Mouse (Mus musculus) CH12.LX (cell line): Measurements from ENCODE around the gene Spn. TPM values are rescaled to one million over a fixed set of nuclear protein-coding genes. Genes with fewer than 3 reads are reported as not detected.

Experiments
- DNase-seq: peaks from one replicate; pipeline ENCODE4 v3.0.0-alpha.2; 2013; ENCODE audit errors: extremely low read depth
- H3K27ac ChIP-seq: 2 replicates; pipeline ENCODE4 v1.5.1; 2012; ENCODE audit warnings: low read depth, mild to moderate bottlenecking, control low read depth, moderate library complexity; ENCODE audit not compliant: insufficient read depth
- H3K27me3 ChIP-seq: replicated peaks from 2 replicates; pipeline ENCODE3; 2012; ENCODE audit warnings: inconsistent platforms
- H3K36me3 ChIP-seq, 2 experiments: replicated peaks in 1 of 2; 2 replicates each; pipeline versions ENCODE3 to v1.6.1; 2012; ENCODE audit warnings: inconsistent platforms in 1 of 2, low read length in 1 of 2, mild to moderate bottlenecking in 1 of 2, mixed read lengths in 1 of 2, moderate library complexity in 1 of 2; ENCODE audit not compliant: control insufficient read depth in 1 of 2, insufficient read depth in 1 of 2
- H3K4me1 ChIP-seq, 2 experiments: 2 replicates each; pipeline ENCODE4 v1.6.1; 2012; ENCODE audit warnings: inconsistent platforms in 1 of 2, moderate library complexity in 1 of 2; ENCODE audit not compliant: insufficient read depth in 2 of 2, control insufficient read depth in 1 of 2
- H3K4me2 ChIP-seq: 2 replicates; pipeline ENCODE4 v1.6.1; 2012; ENCODE audit warnings: low read depth, mild to moderate bottlenecking, control low read depth; ENCODE audit not compliant: poor library complexity, insufficient read depth, severe bottlenecking
- H3K4me3 ChIP-seq, 3 experiments: fragments of 150-350 bp in 1 of 3; sonication (generic) in 1 of 3; replicated peaks in 1 of 3; 2 replicates each; pipeline versions ENCODE3 to v1.5.1; 2011 to 2012; ENCODE audit warnings: low read depth in 2 of 3, low read length in 2 of 3, mild to moderate bottlenecking in 2 of 3, moderate library complexity in 2 of 3, control low read depth in 1 of 3, improper control_type of control experiment in 1 of 3, inconsistent platforms in 1 of 3, mixed read lengths in 1 of 3; ENCODE audit not compliant: poor library complexity in 1 of 3
- H3K79me2 ChIP-seq: replicated peaks from 2 replicates; pipeline ENCODE4 v1.6.1; 2012; ENCODE audit warnings: mild to moderate bottlenecking, moderate library complexity; ENCODE audit not compliant: control insufficient read depth, poor library complexity, insufficient read depth, severe bottlenecking; ENCODE audit errors: extremely low read depth
- H3K9ac ChIP-seq: 2 replicates; pipeline ENCODE4 v1.6.1; 2012; ENCODE audit warnings: low read depth, mild to moderate bottlenecking, control low read depth, moderate library complexity; ENCODE audit not compliant: insufficient read depth
- H3K9me3 ChIP-seq: replicated peaks from 2 replicates; pipeline ENCODE3; 2012; ENCODE audit warnings: low read length, inconsistent platforms, mixed read lengths
- BHLHE40 ChIP-seq: IDR thresholded peaks from 2 replicates; pipeline ENCODE4 v1.6.1; 2011; ENCODE audit warnings: mild to moderate bottlenecking, low read depth, low read length, improper control_type of control experiment
- CHD2 ChIP-seq: IDR thresholded peaks from 2 replicates; pipeline ENCODE4 v1.6.1; 2011; ENCODE audit warnings: low read length, improper control_type of control experiment
- CTCF ChIP-seq, 2 experiments: IDR thresholded peaks in 1 of 2; conservative IDR thresholded peaks in 1 of 2; 2 replicates each; pipeline ENCODE4 v1.5.1; 2011 to 2012; ENCODE audit warnings: low read depth in 2 of 2, low read length in 2 of 2, improper control_type of control experiment in 1 of 2, inconsistent platforms in 1 of 2, mild to moderate bottlenecking in 1 of 2, moderate library complexity in 1 of 2
- ELF1 ChIP-seq: IDR thresholded peaks from 2 replicates; pipeline ENCODE4 v1.6.1; 2014; ENCODE audit warnings: low read depth, mild to moderate bottlenecking, inconsistent platforms, low read length, improper control_type of control experiment
- EP300 ChIP-seq: IDR thresholded peaks from 2 replicates; pipeline ENCODE4 v1.6.1; 2011; ENCODE audit warnings: low read length, improper control_type of control experiment
- ETS1 ChIP-seq: conservative IDR thresholded peaks from 2 replicates; pipeline ENCODE4 v1.6.1; 2012; ENCODE audit warnings: low read depth, mild to moderate bottlenecking, inconsistent platforms, low read length, improper control_type of control experiment, moderate library complexity
- GABPA ChIP-seq: IDR thresholded peaks from 2 replicates; pipeline ENCODE4 v1.6.1; 2012; ENCODE audit warnings: low read depth, low read length, improper control_type of control experiment, inconsistent platforms; ENCODE audit not compliant: insufficient replicate concordance
- HCFC1 ChIP-seq: IDR thresholded peaks from 2 replicates; pipeline ENCODE4 v1.6.1; 2012; ENCODE audit warnings: low read depth, mild to moderate bottlenecking, inconsistent platforms, low read length, improper control_type of control experiment
- MAZ ChIP-seq: IDR thresholded peaks from 2 replicates; pipeline ENCODE4 v1.6.1; 2012; ENCODE audit warnings: low read depth, mild to moderate bottlenecking, inconsistent platforms, low read length, improper control_type of control experiment, moderate library complexity
- MXI1 ChIP-seq: IDR thresholded peaks from 2 replicates; pipeline ENCODE4 v1.6.1; 2011; ENCODE audit warnings: mild to moderate bottlenecking, low read depth, low read length, improper control_type of control experiment
- NRF1 ChIP-seq: IDR thresholded peaks from 2 replicates; pipeline ENCODE4 v1.6.1; 2014; ENCODE audit warnings: low read depth, mild to moderate bottlenecking, inconsistent platforms, low read length, improper control_type of control experiment, moderate library complexity
- PAX5 ChIP-seq: IDR thresholded peaks from 2 replicates; pipeline ENCODE4 v1.6.1; 2012; ENCODE audit warnings: low read length, inconsistent platforms, mixed read lengths
- RCOR1 ChIP-seq: conservative IDR thresholded peaks from 2 replicates; pipeline ENCODE4 v1.6.1; 2012; ENCODE audit warnings: low read depth, mild to moderate bottlenecking, inconsistent platforms, low read length, improper control_type of control experiment
- SIN3A ChIP-seq: IDR thresholded peaks from 2 replicates; pipeline ENCODE4 v1.6.1; 2012; ENCODE audit warnings: low read length, improper control_type of control experiment, inconsistent platforms
- SMC3 ChIP-seq: IDR thresholded peaks from 2 replicates; pipeline ENCODE4 v1.6.1; 2011; ENCODE audit warnings: low read depth, low read length, improper control_type of control experiment
- TBP ChIP-seq: conservative IDR thresholded peaks from 2 replicates; pipeline ENCODE4 v1.6.1; 2011; ENCODE audit warnings: low read depth, low read length, improper control_type of control experiment
- UBTF ChIP-seq: IDR thresholded peaks from 2 replicates; pipeline ENCODE4 v1.6.1; 2012; ENCODE audit warnings: low read depth, mild to moderate bottlenecking, inconsistent platforms, low read length, improper control_type of control experiment, moderate library complexity
- USF1 ChIP-seq: IDR thresholded peaks from 2 replicates; pipeline ENCODE4 v1.6.1; 2014; ENCODE audit warnings: low read depth, mild to moderate bottlenecking, inconsistent platforms, low read length, improper control_type of control experiment
- USF2 ChIP-seq: conservative IDR thresholded peaks from 2 replicates; pipeline ENCODE4 v1.6.1; 2011; ENCODE audit warnings: low read depth, low read length, improper control_type of control experiment
- ZMIZ1 ChIP-seq: IDR thresholded peaks from 2 replicates; pipeline ENCODE4 v1.6.1; 2012; ENCODE audit warnings: low read depth, mild to moderate bottlenecking, inconsistent platforms, low read length, improper control_type of control experiment
- dilution Hi-C: fragments of 300-500 bp; cut with MboI; formaldehyde crosslinking; loops from 2 replicates; pipeline ENCODE4 v1.14.3; 2020; ENCODE audit warnings: low sequenced_read_pairs; ENCODE audit not compliant: extremely low pct_unique_long_range_greater_than_20kb, extremely low pct_ligation_motif_present
- in situ Hi-C: fragments of 300-500 bp; cut with MboI; formaldehyde crosslinking; loops from 3 replicates; pipeline ENCODE4 v1.14.3; 2019; ENCODE audit warnings: low sequenced_read_pairs, low pct_ligation_motif_present, low pct_unique_long_range_greater_than_20kb, mixed read lengths
- polyA plus RNA-seq: library from polyadenylated mRNA; unstranded; fragments of >175 nt; gene quantifications from 2 replicates; pipeline ENCODE4 v1.2.1, GENCODE M21; 2012; ENCODE audit warnings: low read depth; ENCODE audit not compliant: insufficient read length
- total RNA-seq, 2 experiments: library from RNA; depleted of rRNA; stranded (reverse); fragments of 300-350 nt in 1 of 2; fragments of >200 nt in 1 of 2; gene quantifications; 2 replicates each; pipeline ENCODE4 v1.2.3; 2012 to 2014

Spn gene
- total and polyA plus RNA-seq, 3 experiments: 2.4 to 16.3 (median 3.3) TPM

DNA sequence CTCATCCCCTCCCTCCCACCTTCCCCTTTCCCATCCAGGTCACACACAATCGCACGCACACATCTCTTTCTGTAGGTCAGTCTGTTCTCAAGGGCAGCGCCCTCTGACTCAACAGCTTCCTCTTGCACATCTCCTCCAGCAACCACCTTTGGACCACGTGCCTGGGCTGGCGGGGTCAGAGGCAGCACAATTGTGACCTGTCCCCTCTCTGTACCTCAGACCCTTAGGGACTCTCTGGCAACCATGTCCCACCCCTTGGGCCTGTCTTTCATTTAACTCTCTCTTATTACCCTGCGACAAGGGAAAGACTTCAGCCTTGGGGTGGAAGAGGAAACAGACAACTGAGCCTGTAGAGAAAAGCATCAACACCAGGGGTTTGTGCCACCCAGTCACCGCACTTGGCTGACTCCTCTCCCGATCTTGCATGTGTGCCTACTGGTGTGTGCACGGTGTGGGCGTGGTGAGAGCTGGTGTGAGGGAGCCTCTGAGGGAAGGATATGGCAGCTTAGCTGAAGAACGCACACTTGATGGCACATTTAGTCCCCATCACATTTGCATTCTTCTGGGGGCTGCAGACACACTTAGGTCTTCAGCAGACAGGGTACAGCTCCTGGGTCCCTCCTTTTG, 2.7 kb downstream of the Spn start:
- Histone ChIP-seq H3K9me3 (no peaks in the 10 kb centered on the region), H3K79me2 (no peaks in the 10 kb centered on the region), H3K4me1 (peaks cover 24 to 34% of the 10 kb centered on the region in 2 experiments), H3K36me3 (peaks cover 0 to 3% of the 10 kb centered on the region in 2 experiments), H3K4me2 (no peak overlapping the region), H3K9ac (no peak overlapping the region), H3K4me3 (peak overlapping the region in 1 of 3 experiments; percentile 34), H3K27me3 (no peaks in the 10 kb centered on the region), H3K27ac (peak overlapping the region; percentile 31; the same call in 1 of the 2 replicates)
- in situ Hi-C loops: loop anchor here (5.0 kb wide), 1 partner anchor 52 kb away; no protein-coding TSS in a partner anchor
- no peak for DNase-seq
- no peak for TF ChIP-seq TBP
- no peak for TF ChIP-seq CHD2
- TF ChIP-seq USF2: no peak
- TF ChIP-seq SMC3: no peak
- TF ChIP-seq ETS1: no peak
- no peak for TF ChIP-seq GABPA
- TF ChIP-seq BHLHE40: peak; percentile 24; the same call in 1 of the 2 replicates
- no peak for TF ChIP-seq MAZ
- TF ChIP-seq MXI1: no peak
- no peak for TF ChIP-seq ELF1
- no peak for TF ChIP-seq RCOR1
- peak; percentile 17; the same call in 1 of the 2 replicates for TF ChIP-seq USF1
- no peak for TF ChIP-seq CTCF (conservative IDR thresholded peaks at IDR 0.05 in 1 of 2, IDR thresholded peaks at IDR 0.05 in 1 of 2; ENCODE audit: low read depth in 2 of 2, low read length in 2 of 2)
- no peak for TF ChIP-seq NRF1
- no peak for TF ChIP-seq SIN3A
- dilution Hi-C loops: no loop called here

DNA sequence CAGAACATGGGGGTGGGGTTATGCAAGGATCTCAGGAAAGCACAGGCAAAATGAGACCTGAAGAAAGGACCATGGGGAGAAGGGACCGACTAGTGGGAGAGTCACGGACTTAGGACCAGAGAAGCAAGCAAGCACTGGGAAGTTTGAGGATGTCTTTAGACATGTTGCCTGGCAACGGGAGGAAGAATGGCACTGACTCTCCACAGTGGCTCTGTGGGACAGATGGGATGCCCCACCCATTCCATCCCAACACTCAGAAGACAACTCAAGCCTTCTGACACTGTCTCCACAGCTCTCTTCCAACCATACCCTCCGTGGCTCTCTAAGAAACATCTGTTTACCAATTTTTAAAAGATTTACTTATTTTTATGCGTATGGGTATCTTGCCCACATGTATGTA, 4.5 kb downstream of the Spn start:
- in situ Hi-C loops: no loop called here
- no peaks in the 10 kb centered on the region for H3K27me3 ChIP-seq
- dilution Hi-C loops: no loop called here
- TF ChIP-seq GABPA: no peak
- no peak for TF ChIP-seq MXI1
- no peak for TF ChIP-seq ZMIZ1
- TF ChIP-seq BHLHE40: no peak
- no peak for TF ChIP-seq EP300
- TF ChIP-seq RCOR1: no peak
- TF ChIP-seq UBTF: no peak
- no peak for TF ChIP-seq PAX5
- no peak for TF ChIP-seq SMC3
- TF ChIP-seq HCFC1: no peak
- H3K27ac ChIP-seq: no peak overlapping the region
- H3K36me3 ChIP-seq: peaks cover 0 to 3% of the 10 kb centered on the region in 2 experiments
- no peak overlapping the region for H3K4me3 ChIP-seq
- H3K4me2 ChIP-seq: no peak overlapping the region
- no peak for DNase-seq
- H3K9me3 ChIP-seq: no peaks in the 10 kb centered on the region
- H3K4me1 ChIP-seq: peaks cover 32 to 44% of the 10 kb centered on the region in 2 experiments
- H3K9ac ChIP-seq: no peak overlapping the region
- H3K79me2 ChIP-seq: no peaks in the 10 kb centered on the region
